Mouse (Mus musculus): ENCODE results near the gene Gm21731.
"Not testable (repeated sequence)": the region's sequence is repeated elsewhere in the genome, so short reads cannot be mapped to it uniquely, and the experiment has no call there.

Gene Gm21731

DNA sequence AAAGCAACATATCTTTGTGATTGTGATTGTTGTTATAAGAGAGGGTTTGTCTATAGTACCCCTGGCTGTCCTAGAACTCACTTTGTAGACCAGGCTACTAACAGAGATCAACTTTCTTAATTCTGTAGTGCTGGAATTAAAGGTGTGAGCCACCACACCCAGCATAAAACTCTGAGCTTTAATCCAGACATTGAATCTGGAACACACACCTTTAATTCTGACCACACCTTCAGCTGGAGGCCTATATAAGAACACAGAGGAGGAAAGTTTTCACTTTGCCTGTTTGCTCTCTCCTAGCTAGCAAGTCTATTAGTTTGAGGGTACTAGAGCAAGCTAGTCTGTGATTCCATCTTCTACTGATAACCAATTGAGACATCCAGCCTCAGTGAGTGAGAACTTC, at the start of gene Gm21731:
Gm21731 (plus strand) TSS at position 301 of the 400 bp plus-strand sequence.
- DNase-seq: not testable (repeated sequence)

DNA sequence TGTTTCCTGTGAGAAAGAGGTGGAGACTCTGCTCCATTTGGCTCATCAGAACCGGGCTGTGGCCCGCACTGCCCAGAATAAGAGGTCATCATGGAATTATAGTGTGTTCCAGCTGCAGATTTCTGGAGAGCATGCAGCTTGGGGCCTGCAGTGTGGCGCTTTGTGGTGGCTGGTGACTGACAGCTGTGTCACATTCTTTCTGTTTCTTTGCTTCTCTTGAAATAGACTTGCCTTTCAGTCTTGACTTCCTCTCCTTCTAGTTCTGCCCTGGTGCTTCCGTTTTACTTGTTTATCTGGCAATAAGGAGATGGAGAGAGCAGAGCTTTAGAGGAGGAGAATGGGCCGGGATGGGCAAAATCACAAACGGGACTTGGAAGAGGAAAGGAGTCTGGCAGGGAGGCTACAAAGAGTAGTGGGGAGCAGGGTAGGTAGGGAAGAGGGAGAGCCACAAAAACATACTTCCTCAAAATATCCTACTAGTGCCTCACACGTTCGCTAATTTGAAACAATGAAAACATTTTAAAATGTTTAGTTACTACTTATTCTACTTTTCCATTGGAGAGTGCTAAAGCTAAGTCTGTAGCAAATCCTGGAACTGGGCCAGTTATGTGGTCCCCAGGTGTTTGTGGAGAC, 42.6 kb upstream of the Gm21731 start:
- DNase-seq: not testable (repeated sequence)

DNA sequence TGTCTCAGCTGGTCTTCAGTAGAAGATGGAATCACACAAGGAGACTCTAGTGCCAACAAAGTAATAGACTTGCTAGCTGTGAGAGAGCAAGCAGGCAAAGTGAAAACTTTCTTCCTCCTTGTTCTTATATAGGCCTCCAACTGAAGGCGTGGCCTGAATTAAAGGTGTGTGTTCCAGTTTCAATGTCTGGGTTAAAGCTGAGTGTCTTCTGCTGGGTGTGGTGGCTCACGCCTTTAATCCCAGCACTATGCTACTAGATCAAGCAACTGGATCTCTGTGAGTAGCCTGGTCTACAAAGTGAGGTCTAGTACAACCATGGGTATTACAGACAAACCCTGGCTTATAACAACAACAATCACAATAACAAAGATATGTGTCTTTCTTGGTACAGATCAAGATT, 23.1 kb upstream of the Gm21731 start, which contains the start of gene Gm21762:
Gm21762 (minus strand) TSS at position 101 of the 400 bp plus-strand sequence.
- not testable (repeated sequence) for DNase-seq

DNA sequence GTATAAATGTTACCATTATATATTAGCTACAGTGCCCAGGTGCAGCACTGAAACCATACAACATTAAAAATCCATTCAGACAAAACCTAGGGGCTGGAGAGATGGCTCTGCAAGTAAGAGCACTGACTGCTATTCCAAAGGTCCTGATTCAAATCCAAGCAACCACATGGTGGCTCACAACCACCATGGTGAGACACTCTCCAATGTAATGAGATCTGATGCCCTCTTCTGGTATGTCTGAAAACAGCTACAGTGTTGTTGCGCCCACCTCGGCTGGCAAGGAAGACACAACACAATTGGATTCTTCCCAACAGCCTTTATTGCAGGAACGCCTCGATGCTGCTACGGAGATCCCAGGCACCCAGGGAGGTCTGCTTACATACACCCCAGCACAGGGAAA, 18.0 kb upstream of the Gm21731 start:
- DNase-seq: not testable (repeated sequence)

DNA sequence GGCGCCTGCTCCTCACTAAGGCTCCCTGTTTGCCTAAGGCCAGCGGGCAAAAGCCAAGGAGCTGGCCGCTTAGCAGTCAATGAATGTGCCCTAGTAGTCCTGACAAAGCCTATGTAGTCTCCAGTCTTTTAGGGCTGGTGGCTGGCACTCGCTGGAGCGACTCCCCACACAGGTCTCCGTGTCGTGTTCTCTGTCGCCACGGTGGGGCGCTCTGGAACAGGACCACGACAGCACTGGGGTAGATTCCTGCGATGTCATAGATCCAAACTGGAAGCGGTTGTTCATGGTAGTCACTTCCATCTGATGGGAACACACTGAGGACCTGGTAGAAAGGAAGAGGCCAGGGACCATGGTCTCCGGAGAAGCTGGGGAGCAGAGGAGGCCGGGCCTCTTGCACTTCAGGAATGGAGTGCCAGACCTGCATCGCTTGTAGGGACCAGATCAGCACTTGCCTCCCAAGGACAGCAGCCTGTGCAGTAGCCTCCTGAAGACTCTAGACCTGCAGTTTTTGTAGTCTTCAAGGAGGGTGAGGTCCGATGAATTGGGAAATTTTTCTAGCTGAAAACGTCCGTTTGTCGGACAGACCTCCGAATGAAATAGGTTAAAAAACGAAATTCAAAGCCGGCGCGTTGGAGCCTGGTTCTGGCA, 15.8 kb upstream of the Gm21731 start:
- DNase-seq: not testable (repeated sequence)

DNA sequence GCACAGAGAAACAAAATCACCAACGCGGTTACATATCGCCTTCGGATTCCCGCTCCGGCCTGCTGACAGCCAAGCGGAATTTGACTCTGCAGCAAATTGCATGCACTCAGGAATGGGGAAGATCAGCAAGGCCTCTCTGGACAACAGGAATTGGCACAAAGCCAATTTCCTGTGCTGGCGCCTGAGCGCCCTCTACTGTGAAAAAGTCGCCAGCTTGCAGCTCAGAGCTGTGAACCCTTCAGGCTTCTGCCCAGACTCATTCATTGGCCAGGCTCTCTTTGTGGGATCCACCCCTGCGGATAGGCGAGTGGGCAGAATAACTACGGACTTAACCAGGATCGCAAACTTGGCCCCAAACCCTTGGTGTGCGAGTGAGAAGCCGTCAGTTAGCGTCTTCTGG, 7.1 kb upstream of the Gm21731 start:
- DNase-seq: not testable (repeated sequence)

DNA sequence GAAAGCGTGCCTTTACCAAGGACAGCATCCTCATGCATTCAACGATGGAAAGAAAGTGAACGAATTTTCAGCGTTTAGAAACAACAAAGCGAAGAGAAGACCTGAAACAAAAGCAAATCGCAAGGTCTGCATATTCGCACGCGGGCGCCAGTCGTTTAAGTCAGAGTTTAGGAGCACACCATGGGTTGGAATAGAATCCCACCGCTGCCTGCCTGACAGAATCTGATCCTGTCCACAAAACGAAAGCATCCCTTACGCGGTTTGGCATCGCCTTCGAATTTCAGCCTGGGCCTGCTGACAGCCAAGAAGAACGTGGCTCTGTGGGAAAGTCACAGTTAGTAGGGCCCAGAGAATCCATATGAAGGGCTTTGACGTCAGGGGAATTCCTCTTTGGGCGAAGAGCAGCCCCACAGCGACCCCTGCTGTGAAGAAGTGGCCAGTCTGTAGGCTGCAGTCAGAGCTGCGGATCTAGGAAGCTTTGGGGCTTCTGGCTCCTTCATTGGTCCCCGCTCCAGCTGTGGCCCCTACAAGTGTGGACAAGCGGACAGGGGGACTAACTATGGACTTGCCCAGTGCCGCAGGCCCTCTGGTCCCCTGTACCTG, 6.4 kb upstream of the Gm21731 start:
- DNase-seq: not testable (repeated sequence)

DNA sequence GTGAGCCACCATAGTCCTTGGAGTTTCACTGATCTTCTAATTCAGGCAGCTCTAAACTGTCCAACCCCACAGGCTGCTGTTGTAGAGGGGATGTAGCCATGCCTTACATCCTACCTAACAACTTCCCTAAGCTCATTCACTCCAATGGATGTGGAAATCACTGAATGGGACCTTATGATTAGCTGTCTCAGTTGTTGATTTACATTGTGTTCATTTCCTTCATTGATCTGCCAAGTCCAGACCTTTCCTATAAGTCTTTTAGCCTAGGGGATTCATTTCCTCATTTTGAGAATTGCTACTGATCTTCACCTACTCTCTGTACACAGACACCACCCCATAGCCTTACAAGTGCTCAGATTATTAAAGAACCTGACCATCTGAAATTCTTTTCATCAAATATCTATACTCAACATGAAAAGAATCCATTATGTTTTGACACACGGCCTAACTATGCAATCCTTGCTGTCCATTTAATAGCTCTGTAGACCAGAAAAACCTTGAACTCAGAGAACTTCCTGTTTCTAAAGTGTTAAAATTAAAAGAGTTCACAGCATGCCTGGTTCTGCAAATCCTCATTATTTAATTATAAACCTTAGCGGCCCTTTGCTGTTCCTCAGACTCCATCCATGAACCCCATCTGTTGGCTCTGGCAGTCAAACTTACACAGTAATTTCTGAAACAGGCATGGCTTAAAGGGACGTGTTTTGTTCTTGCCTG, 12.5 kb downstream of the Gm21731 start:
- not testable (repeated sequence) for DNase-seq

DNA sequence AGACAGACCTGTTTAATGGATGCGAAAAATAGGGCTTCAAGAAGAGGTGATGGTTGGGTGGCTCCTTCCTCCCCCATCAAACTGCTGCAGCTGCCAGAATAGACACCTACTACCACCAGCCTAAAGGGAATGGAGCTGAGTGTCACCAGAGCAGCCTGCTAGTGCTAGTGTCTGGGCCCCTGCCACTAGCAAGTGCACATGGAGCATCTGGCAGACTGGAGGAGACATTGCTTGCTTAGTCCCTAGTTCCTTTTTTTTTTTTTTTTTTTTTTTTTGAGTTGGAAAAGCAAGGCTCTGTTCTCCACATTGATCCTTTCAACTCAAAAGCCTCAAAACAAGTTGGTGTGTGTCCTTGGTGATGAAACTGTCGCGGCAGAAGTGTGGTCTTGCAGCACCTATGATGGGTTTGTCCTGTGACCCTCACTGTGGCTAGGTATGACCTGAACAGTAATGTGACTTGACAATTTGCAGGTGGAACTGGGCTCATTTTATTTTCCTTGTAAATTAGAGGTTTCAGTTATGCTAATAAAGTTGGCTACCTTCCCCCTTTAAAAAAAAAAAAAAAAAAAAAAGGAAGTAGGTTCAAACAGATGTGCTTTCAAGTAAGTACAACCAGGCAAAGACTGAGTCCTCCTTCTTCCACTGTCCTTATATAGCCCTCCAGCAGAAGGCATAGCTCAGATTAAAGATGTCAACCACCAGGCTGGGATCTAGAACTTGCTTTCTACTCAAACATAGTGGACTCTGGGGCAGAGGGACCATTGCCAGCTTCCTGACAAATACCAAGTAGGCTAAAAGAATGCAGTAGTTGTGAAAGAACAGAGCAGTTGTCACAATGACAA, 20.1 kb downstream of the Gm21731 start:
- not testable (repeated sequence) for DNase-seq

DNA sequence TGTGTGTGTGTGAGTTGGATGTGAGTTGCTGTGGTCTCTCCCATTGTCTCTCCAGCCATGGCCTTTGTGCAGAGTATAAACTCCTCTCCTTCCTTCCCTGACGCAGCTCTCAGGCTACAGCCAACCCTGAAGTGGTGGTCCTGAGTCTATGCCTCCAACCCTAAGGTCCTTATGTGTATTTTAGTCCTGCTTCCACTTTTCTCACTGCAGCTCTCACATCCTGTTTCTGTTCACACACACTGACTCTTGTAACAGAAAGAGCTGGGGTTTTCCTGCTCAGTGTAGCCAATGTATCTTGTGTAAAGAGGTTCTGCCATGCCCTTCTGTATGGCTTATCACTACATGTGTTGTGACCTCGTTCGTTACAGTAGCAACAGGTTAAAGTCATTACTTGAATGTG, 20.8 kb downstream of the Gm21731 start:
- DNase-seq: not testable (repeated sequence)

DNA sequence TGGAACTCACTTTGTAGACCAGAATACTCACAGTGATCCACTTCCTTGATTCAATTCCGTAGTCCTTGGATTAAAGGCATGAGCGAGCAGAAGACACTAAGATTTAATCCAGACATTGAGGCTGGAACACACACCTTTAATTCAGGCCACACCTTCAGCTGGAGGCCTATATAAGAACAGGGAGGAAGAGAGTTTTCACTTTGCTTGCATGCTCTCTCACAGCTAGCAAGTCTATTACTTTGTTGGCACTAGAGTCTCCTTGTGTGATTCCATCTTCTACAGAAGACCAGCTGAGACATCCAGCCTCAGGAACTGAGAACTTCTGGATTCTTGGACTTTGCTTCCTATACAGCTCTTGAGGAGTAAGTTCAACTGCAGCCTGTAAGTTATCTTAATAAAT, 24.0 kb downstream of the Gm21731 start, which contains the start of gene AF067061:
AF067061 (plus strand) TSS at position 245 of the 400 bp plus-strand sequence.
- not testable (repeated sequence) for DNase-seq

DNA sequence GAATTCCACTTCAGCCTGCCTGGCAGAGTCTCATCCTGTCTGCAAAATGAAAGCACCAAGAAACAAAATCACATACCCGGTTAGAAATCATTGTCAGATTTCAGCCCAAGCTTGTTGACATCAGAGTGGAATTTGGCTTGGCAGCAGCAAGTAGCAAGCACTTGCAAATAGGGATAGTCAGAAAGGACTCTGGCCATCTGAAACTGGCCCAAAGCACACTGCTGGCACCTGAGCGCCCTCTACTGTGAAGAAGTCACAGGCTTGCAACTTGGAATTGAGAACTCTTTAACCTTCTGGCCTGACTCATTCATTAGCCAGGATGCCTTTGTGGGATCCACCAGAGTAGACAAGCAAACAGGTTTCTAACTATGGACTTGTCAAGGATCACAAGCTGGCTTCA, 38.9 kb downstream of the Gm21731 start:
- DNase-seq: not testable (repeated sequence)

DNA sequence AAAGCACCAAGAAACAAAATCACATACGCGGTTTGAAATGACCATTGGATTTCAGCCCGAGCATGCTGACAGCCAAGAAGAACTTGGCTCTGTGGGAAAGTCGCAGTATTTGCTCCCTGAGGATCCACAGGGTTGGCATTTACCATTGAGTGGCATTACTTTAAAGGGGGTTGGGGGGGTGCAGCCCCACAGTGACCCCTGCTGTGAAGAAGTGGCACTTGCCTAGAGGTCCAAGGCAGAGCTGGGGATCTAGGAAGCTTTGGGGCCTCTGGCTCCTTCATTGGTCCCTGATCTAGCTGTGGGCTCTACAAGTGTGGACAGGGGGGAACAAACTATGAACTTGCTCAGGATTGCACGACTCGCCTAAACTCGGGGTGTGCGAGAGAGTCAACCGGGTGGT, 39.9 kb downstream of the Gm21731 start:
- DNase-seq: no peak

All from kidney, postnatal 10 days (tissue).